Mouse (Mus musculus) C2C12 (cell line): Measurements from ENCODE around the gene Dlx4. TPM values are rescaled to one million over a fixed set of nuclear protein-coding genes. Genes with fewer than 3 reads are reported as not detected.
A peak's percentile ranks its signal among the peaks of the same experiment; 100 is the strongest.

Source experiments
- H3K27me3 ChIP-seq: one replicate; pipeline ENCODE4 v1.6.1; 2011; ENCODE audit not compliant: control insufficient read depth, insufficient read depth, insufficient read length
- H3K36me3 ChIP-seq: one replicate; pipeline ENCODE4 v1.6.1; 2011; ENCODE audit not compliant: control insufficient read depth, insufficient read depth
- H3K4me3 ChIP-seq: one replicate; pipeline ENCODE4 v1.5.1; 2011; ENCODE audit warnings: mild to moderate bottlenecking, control low read depth; ENCODE audit not compliant: poor library complexity, insufficient read depth, severe bottlenecking
- H3K79me2 ChIP-seq: one replicate; pipeline ENCODE4 v1.6.1; 2011; ENCODE audit not compliant: control insufficient read depth, insufficient read depth
- H3K79me3 ChIP-seq: one replicate; pipeline ENCODE4 v1.6.1; 2011; ENCODE audit warnings: low read depth, control low read depth
- H3ac ChIP-seq: one replicate; pipeline ENCODE3; 2011; ENCODE audit warnings: low read depth; ENCODE audit not compliant: control insufficient read depth, insufficient read length
- CEBPB ChIP-seq: IDR thresholded peaks from one replicate; pipeline ENCODE4 v1.6.1; 2011; ENCODE audit warnings: low read depth, mild to moderate bottlenecking, control low read depth, moderate library complexity
- CTCF ChIP-seq: IDR thresholded peaks from one replicate; pipeline ENCODE4 v1.5.1; 2011; ENCODE audit not compliant: control insufficient read depth, insufficient read depth, insufficient read length
- FOSL1 ChIP-seq: IDR thresholded peaks from one replicate; pipeline ENCODE4 v1.8.0; 2011; ENCODE audit warnings: mild to moderate bottlenecking, low read length; ENCODE audit not compliant: poor library complexity, insufficient read depth, severe bottlenecking
- MAX ChIP-seq: IDR thresholded peaks from one replicate; pipeline ENCODE4 v1.6.1; 2011; ENCODE audit warnings: mild to moderate bottlenecking, control low read depth
- MYOD1 ChIP-seq: IDR thresholded peaks from one replicate; pipeline ENCODE4 v1.6.1; 2011; ENCODE audit warnings: low read depth; ENCODE audit not compliant: control insufficient read depth, insufficient read length
- MYOG ChIP-seq: IDR thresholded peaks from one replicate; pipeline ENCODE4 v1.6.1; 2011; ENCODE audit not compliant: control insufficient read depth, insufficient read length; ENCODE audit errors: extremely low read depth
- USF1 ChIP-seq: IDR thresholded peaks from one replicate; pipeline ENCODE4 v1.6.1; 2011; ENCODE audit warnings: low read depth, mild to moderate bottlenecking, control low read depth, moderate library complexity
- polyA plus RNA-seq: library from polyadenylated mRNA; unstranded; fragments of >200 nt; fragmentation: generic; extraction: Trizol; gene quantifications from one replicate; pipeline ENCODE4 v1.2.1, GENCODE M21; 2012; ENCODE audit warnings: missing spikeins

The Dlx4 gene
- polyA plus RNA-seq, 1 experiment, result 0.37 TPM

DNA sequence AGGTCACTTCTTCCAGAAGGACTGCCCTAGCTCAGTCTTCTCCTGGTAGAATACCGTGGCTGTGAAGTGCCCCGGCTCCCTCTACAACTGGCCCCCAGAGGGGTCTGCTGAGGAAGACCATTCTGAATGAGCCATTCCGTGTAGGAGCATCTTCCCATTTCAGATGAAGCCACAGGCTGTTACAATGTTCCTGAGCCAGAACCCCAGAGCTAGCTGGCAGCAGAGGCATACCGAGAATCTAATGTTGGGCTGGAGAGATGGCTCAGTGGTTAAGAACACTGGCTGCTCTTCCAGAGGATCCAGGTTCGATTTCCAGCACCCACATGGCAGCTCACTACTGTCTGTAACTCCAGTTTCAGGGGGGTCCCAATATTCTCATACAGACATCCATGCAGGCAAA, 6.2 kb downstream of the Dlx4 start:
- Histone ChIP-seq H3K79me3 (no peaks in the 10 kb centered on the region), H3K4me3 (no peak overlapping the region), H3K27me3 (peaks cover 3% of the 10 kb centered on the region), H3K36me3 (no peaks in the 10 kb centered on the region), H3ac (no peak overlapping the region), H3K79me2 (no peaks in the 10 kb centered on the region)
- TF ChIP-seq FOSL1 (no peak), MAX (no peak), MYOD1 (no peak), USF1 (no peak), MYOG (no peak), CEBPB (no peak), CTCF (no peak)

DNA sequence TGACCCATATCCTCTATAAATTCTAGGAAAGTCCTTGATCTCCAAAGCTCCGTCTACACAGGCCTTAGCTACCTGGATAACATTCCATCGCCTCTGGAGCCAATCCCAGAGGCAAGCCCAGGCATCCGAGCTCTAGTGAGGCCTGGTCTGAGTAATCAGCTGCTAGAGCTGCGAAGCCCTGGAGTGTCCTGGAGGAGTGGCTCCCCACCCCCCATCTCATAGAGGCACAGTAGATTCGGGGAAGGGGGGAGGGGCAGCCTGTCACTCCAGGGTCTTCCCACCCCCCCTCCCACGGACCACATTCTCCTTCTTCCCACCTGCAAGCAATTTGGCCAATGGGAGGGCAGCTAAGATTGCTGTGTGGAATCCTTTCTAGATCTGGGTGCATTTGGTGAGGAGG, 8.8 kb downstream of the Dlx4 start:
- Histone ChIP-seq H3K27me3 (peaks cover 3% of the 10 kb centered on the region), H3K36me3 (no peaks in the 10 kb centered on the region), H3ac (no peak overlapping the region), H3K79me3 (no peaks in the 10 kb centered on the region), H3K79me2 (no peaks in the 10 kb centered on the region), H3K4me3 (no peak overlapping the region)
- TF ChIP-seq CTCF, result no peak

DNA sequence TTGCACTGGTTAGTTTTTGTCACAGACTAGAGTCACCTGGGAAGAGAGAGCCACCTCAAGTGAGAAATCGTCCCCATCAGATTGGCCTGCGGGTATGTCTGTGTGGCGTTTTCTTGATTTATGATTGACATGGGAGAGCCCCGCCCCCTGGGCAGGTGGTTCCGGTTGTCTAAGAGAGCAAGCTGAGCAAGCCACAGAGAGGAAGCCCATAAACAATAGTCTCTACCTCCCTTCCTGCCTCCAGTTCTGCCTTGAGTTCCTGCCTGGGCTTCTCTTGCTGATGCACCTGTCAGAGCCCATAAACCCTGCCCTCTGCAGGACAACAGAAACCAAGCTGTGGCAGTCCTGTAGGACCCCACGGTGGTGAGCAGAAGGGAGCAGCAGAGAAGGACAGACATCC, 12.7 kb downstream of the Dlx4 start:
- TF ChIP-seq CEBPB (no peak), MYOD1 (no peak), CTCF (no peak), USF1 (no peak), MYOG (no peak), MAX (no peak), FOSL1 (no peak)
- Histone ChIP-seq H3ac (no peak overlapping the region), H3K79me2 (no peaks in the 10 kb centered on the region), H3K79me3 (no peaks in the 10 kb centered on the region), H3K36me3 (no peaks in the 10 kb centered on the region), H3K4me3 (no peak overlapping the region), H3K27me3 (no peaks in the 10 kb centered on the region)

DNA sequence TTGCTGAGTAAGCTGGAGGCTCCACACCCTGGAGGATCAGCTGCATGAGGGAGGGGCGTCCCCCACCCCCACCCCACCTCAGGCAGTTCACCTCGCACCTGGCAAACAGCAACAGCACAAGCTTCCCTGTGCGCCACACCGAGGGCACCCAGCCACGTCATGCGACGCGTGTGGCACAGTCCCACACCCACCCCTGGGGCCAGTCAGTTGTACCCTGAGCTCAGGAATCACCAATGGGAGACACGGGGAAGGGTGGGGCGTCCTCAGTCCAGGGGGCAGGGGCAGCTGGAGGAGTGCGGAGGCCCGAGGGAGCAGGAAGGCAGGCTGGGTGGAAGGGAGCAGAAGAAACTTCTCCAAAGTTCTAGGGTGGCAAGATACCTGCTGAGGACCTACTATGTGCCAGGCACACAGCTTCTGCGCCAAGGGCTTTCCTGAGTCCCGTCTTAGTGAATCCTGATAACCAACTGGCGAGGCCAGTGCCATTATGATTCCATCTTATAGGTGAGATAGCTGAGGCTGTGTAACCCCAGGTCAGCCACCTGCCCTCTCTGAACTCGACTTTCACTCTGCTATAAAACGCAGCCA, 15.3 kb downstream of the Dlx4 start:
- H3K79me3 ChIP-seq, result no peaks in the 10 kb centered on the region
- no peak for TF ChIP-seq FOSL1
- H3K36me3 ChIP-seq, result no peaks in the 10 kb centered on the region
- H3K79me2 ChIP-seq, result no peaks in the 10 kb centered on the region
- H3K27me3 ChIP-seq, result no peaks in the 10 kb centered on the region
- H3K4me3 ChIP-seq, result no peak overlapping the region
- no peak overlapping the region for H3ac ChIP-seq

GRCm38 (mm10) chr11:95128359-95128758, 17.7 kb downstream of the Dlx4 start:
- Histone ChIP-seq H3K36me3 (peaks cover 21% of the 10 kb centered on the region), H3ac (no peak overlapping the region), H3K79me3 (peaks cover 5% of the 10 kb centered on the region), H3K79me2 (peaks cover 14% of the 10 kb centered on the region), H3K4me3 (no peak overlapping the region), H3K27me3 (no peaks in the 10 kb centered on the region)
- no peak for TF ChIP-seq MAX
- no peak for TF ChIP-seq USF1
- TF ChIP-seq MYOG, result no peak
- TF ChIP-seq CTCF, result no peak
- TF ChIP-seq FOSL1, result no peak
- TF ChIP-seq CEBPB, result no peak
- TF ChIP-seq MYOD1, result no peak

DNA sequence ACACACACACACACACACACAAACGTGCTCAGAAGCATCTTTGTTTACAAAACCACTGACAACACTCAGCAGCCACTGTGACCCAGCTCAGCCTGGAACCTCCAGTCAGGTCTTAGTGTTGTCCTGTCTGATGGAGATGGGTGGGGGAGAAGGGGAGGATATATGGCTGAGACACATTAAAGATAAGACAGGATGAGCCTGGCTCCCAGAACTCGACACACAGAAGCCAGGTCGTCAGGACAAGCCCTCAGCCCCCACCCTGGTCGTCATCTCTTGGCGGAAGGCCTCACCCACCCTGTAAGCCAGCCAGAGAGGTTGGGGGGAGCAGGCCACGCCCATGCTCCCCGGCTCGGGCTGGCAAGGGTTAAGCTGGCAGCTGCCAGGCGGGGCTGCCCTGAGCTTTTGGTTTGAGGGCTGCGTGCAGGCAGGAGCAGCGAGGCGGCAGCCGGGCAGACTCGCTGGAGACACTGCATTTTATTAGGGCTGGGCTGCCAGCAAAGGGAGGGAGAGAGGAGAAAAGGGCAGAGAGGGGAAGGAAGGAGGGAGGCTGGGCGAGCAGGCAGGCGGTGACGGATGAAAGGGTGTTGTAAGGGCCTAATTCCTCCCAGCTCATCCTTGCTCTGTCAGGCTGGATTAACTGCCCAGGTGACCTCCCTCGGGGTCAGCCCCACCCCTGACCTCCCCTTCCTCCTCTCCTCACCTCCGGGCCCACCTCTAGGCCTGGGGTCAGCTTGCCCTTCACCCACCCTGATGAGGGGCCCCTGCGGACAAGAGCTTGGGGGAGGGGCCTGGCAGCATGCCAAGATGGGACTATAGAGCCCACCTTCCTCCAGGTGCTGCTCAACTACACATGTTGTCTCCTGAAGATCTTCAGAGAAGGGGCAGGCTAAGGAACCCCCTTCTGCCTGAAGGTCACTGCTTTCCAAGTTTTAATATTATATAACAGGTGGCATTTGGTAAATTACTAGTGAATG, 19.5 kb downstream of the Dlx4 start:
- H3K27me3 ChIP-seq, result no peaks in the 10 kb centered on the region

More for the DNA sequence above, 19.5 kb downstream of the Dlx4 start:
- Histone ChIP-seq H3K79me3 (peaks cover 20% of the 10 kb centered on the region), H3ac (peak overlapping the region; percentile 16), H3K4me3 (peak overlapping the region; percentile 14), H3K79me2 (peaks cover 32% of the 10 kb centered on the region), H3K36me3 (peaks cover 35% of the 10 kb centered on the region)
- TF ChIP-seq MAX (no peak), CTCF (no peak), CEBPB (no peak), MYOD1 (peak; percentile 66)
